Mouse (Mus musculus): ENCODE data around the gene Tas2r108. TPM values are rescaled to one million over a fixed set of nuclear protein-coding genes. Genes with fewer than 3 reads are reported as not detected.

The Tas2r108 gene
- total RNA-seq (2015; ENCODE audit: low replicate concordance), result not detected in 2 replicates
- not detected in 2 replicates for total RNA-seq (2017; ENCODE audit: low replicate concordance)

DNA sequence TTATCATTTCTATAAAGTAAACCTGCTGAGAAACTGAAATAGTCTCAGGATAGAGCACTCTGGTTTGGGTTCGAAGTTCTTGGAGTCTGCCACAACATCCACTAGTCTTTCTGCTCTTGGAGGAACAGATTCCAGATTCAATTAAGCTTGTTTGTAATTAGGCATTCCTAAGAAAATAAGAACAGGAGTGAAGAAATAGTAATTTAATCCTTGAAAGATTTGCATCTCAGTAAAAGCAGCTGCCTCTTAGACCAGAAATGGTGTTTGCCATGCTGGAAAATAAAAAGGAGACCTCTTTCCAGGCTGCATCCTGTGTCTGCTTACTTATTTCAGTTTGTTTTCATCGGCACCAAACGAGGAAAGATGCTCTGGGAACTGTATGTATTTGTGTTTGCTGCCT lies at the start of gene Tas2r108:
Gene Tas2r108, plus strand, starts transcription at position 301 of the 400 bp plus-strand sequence.
- no peak for ATAC-seq (replicated peaks; ENCODE audit: low FRiP score, poor library complexity, severe bottlenecking)

DNA sequence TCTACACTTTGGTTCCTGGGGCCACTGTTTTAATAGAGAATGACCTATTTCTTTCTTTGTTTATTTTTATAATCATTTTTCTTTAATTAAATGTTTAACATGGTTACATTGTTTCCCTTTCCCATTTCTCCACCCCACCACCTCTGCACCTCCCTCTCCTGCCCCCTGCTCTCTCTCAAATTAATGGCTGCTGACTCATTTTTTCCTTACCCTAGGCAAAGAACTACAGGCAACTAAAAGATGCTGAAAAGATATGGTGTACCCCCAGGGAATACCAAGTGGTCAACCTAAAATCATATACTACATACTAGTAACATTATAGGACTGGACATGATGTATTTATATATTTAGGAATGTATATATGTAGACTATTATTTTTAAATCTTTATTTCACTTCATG lies 44.7 kb upstream of the Tas2r108 start:
- no peak for ATAC-seq (replicated peaks; ENCODE audit: low FRiP score, poor library complexity, severe bottlenecking)

GRCm38 (mm10) chr6:40454436-40455041 lies 38.8 kb upstream of the Tas2r108 start:
- no peak for ATAC-seq (replicated peaks; ENCODE audit: low FRiP score, poor library complexity, severe bottlenecking)

DNA sequence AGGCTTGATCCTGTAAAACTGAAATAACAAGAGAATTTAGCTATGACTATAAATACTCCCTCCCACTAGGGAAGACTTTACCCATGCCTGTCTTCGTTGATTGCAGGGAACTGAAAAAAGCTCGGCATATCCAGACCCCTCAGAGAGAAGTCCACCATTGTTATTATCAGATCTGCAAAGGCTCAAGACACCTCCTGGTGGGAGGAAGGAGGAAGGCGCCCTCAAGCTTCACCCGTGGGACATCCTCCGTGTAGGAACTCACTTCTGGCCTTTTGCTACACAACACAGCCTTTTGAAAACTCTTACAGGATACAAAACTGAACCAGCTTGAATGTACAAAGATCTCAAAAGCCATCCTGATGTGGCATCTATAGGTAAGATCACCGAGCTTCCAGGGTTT lies 27.6 kb upstream of the Tas2r108 start:
- ATAC-seq (replicated peaks; ENCODE audit: low FRiP score, poor library complexity, severe bottlenecking), result no peak

GRCm38 (mm10) chr6:40470916-40471719 lies 22.2 kb upstream of the Tas2r108 start, which contains the start of gene Ssbp1:
Gene Ssbp1 (plus strand): TSS chr6:40471352.
- ATAC-seq (replicated peaks; ENCODE audit: low FRiP score, poor library complexity, severe bottlenecking), result peak; percentile 94

GRCm38 (mm10) chr6:40471720-40472010 lies 21.7 kb upstream of the Tas2r108 start:
- no peak for ATAC-seq (replicated peaks; ENCODE audit: low FRiP score, poor library complexity, severe bottlenecking)

- ATAC-seq (replicated peaks; ENCODE audit: low FRiP score, poor library complexity, severe bottlenecking), result no peak
Observed at GRCm38 (mm10) chr6:40476132-40476531, 17.2 kb upstream of the Tas2r108 start.

- ATAC-seq (replicated peaks; ENCODE audit: low FRiP score, poor library complexity, severe bottlenecking), result no peak
Observed at GRCm38 (mm10) chr6:40479705-40480104, 13.6 kb upstream of the Tas2r108 start.

- ATAC-seq (replicated peaks; ENCODE audit: low FRiP score, poor library complexity, severe bottlenecking), result no peak
Observed at GRCm38 (mm10) chr6:40482318-40482717, 11.0 kb upstream of the Tas2r108 start.

DNA sequence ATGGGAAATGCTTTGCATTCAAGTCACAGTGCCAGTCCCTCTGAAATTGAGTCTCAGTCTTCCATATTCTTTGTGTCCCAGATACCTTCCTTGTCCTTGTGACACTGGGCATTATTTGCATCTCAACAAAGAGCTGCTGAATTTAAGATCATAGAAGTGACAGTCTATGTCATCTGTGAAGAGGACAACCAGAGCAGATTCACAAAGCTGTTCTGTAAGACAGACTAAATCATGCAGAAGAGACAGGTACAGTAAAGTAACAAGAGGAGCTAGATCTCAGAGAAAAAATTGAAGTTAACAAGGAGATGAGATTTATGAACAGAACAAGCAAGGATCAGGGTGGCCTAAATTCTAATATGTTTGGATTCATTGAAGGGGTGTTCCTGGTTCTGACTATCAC lies 2.4 kb upstream of the Tas2r108 start, which contains the start of gene Tas2r137:
Gene Tas2r137, plus strand, starts transcription at position 301 of the 400 bp plus-strand sequence.
- no peak for ATAC-seq (replicated peaks; ENCODE audit: low FRiP score, poor library complexity, severe bottlenecking)

GRCm38 (mm10) chr6:40519408-40519807 lies 26.1 kb downstream of the Tas2r108 start, which contains the start of gene Prss37:
Gene Prss37 (minus strand): TSS chr6:40519508.
- ATAC-seq (replicated peaks; ENCODE audit: low FRiP score, poor library complexity, severe bottlenecking), result no peak

Other genes with a start within 250 kb of the Tas2r108 start
- gene Agk, start 168.4 kb upstream of the Tas2r108 start, total RNA-seq (2015; ENCODE audit: low replicate concordance), result 0.72 TPM in 1 of 2 replicates, not detected in the other
- 3.0 TPM in 1 of 2 replicates, not detected in the other for gene Agk, start 168.4 kb upstream of the Tas2r108 start, total RNA-seq (2017; ENCODE audit: low replicate concordance)
- gene E330009J07Rik, start 57.4 kb upstream of the Tas2r108 start, total RNA-seq (2015; ENCODE audit: low replicate concordance), result 2.9 TPM in 1 of 2 replicates, not detected in the other
- gene E330009J07Rik, start 57.4 kb upstream of the Tas2r108 start, total RNA-seq (2017; ENCODE audit: low replicate concordance), result 1.3 and 3.9 TPM in 2 replicates
- not detected in 2 replicates for gene Wee2, start 54.4 kb upstream of the Tas2r108 start, total RNA-seq (2015; ENCODE audit: low replicate concordance)
- not detected in 2 replicates for gene Wee2, start 54.4 kb upstream of the Tas2r108 start, total RNA-seq (2017; ENCODE audit: low replicate concordance)
- 22.0 and 46.1 TPM in 2 replicates for gene Ssbp1, start 22.2 kb upstream of the Tas2r108 start, total RNA-seq (2015; ENCODE audit: low replicate concordance)
- gene Ssbp1, start 22.2 kb upstream of the Tas2r108 start, total RNA-seq (2017; ENCODE audit: low replicate concordance), result 11.0 and 11.8 TPM in 2 replicates
- gene Tas2r137, start 2.3 kb upstream of the Tas2r108 start, total RNA-seq (2015; ENCODE audit: low replicate concordance), result not detected in 2 replicates
- gene Tas2r137, start 2.3 kb upstream of the Tas2r108 start, total RNA-seq (2017; ENCODE audit: low replicate concordance), result not detected in 2 replicates
- not detected in 2 replicates for gene Prss37, start 26.0 kb downstream of the Tas2r108 start, total RNA-seq (2015; ENCODE audit: low replicate concordance)
- gene Prss37, start 26.0 kb downstream of the Tas2r108 start, total RNA-seq (2017; ENCODE audit: low replicate concordance), result not detected in 2 replicates
- gene Olfr461, start 61.5 kb downstream of the Tas2r108 start, total RNA-seq (2015; ENCODE audit: low replicate concordance), result not detected in 2 replicates
- not detected in 2 replicates for gene Olfr461, start 61.5 kb downstream of the Tas2r108 start, total RNA-seq (2017; ENCODE audit: low replicate concordance)
- not detected in 2 replicates for gene Olfr460, start 76.0 kb downstream of the Tas2r108 start, total RNA-seq (2015; ENCODE audit: low replicate concordance)
- not detected in 2 replicates for gene Olfr460, start 76.0 kb downstream of the Tas2r108 start, total RNA-seq (2017; ENCODE audit: low replicate concordance)
- gene Clec5a, start 92.3 kb downstream of the Tas2r108 start, total RNA-seq (2015; ENCODE audit: low replicate concordance), result 36.5 and 41.8 TPM in 2 replicates
- gene Clec5a, start 92.3 kb downstream of the Tas2r108 start, total RNA-seq (2017; ENCODE audit: low replicate concordance), result 11.0 and 14.8 TPM in 2 replicates
- not detected in 2 replicates for gene Tas2r138, start 119.8 kb downstream of the Tas2r108 start, total RNA-seq (2015; ENCODE audit: low replicate concordance)
- not detected in 2 replicates for gene Tas2r138, start 119.8 kb downstream of the Tas2r108 start, total RNA-seq (2017; ENCODE audit: low replicate concordance)
- gene Mgam, start 135.3 kb downstream of the Tas2r108 start, total RNA-seq (2015; ENCODE audit: low replicate concordance), result 6.1 and 6.3 TPM in 2 replicates
- 2.7 and 3.1 TPM in 2 replicates for gene Mgam, start 135.3 kb downstream of the Tas2r108 start, total RNA-seq (2017; ENCODE audit: low replicate concordance)

Measured in erythroid progenitor cell, adult 5-6 weeks (primary cell).